Mouse (Mus musculus): ENCODE data around the gene Spp2.

DNA sequence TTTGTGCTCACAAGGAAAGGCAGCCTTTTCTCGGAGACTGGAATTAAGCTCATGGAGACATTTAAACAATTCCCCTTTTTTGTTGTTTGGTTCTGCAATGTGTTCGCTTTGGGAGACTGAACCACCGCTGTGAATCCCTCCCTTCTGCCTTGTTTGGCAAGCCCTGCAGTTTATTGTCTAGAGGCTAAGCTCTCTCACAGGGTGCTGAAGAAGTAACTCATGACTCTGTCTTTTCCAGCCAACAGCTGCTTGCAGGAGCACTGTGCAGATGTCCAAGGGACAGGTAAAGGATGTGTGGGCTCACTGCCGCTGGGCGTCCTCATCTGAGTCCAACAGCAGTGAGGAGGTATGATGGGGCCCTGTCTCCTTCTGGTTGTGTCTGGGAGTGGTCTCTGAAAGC is 5.3 kb downstream of the Spp2 start:
- TF ChIP-seq CTCF (IDR thresholded peaks at IDR 0.05; ENCODE audit: extremely low read depth, insufficient read depth, low read length) = no peak
- no peak for TF ChIP-seq POLR2A (IDR thresholded peaks at IDR 0.05; ENCODE audit: extremely low read depth, insufficient read depth, low read length)
